Mouse (Mus musculus): ENCODE results near the gene Sumo3. TPM values are rescaled to one million over a fixed set of nuclear protein-coding genes. Genes with fewer than 3 reads are reported as not detected.

The Sumo3 gene
- polyA plus RNA-seq, 1 experiment from 2014 or later, result 287 TPM

DNA sequence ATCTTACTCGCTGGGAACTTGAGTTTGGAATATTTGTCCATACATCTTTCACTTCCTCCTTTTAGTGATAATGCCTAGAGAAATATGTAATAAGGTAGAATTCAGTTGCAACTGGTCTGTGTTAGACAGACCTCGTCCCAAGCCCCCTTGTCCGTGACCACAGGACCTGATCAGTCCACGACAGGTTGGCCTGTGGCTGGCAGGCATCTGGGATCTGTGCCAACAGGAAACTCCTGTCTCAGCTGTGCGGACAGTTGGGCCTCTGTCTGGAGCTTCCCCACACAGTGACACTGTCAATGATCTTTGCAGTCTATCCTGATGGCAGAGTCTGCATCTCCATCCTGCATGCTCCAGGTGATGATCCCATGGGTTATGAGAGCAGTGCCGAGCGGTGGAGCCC, 37.3 kb downstream of the Sumo3 start:
- DNase-seq (ENCODE audit: low spot score) (no peak), ATAC-seq (ENCODE audit: low FRiP score) (no peak)
- no peak overlapping the region for H3K4me2 ChIP-seq (replicated peaks; ENCODE audit: low read depth, low read length)
- H3K27me3 ChIP-seq (ENCODE audit: control insufficient read depth, insufficient read depth, low read length), result no peaks in the 10 kb centered on the region
- H3K4me1 ChIP-seq (replicated peaks; ENCODE audit: control insufficient read depth, insufficient read depth, low read length), result no peaks in the 10 kb centered on the region
- H3K27ac ChIP-seq (ENCODE audit: low read depth, low read length), result no peak overlapping the region
- H3K36me3 ChIP-seq (ENCODE audit: control insufficient read depth, insufficient read depth, low read length), result peaks cover 13% of the 10 kb centered on the region
- WGBS, result 96% methylated on average over 7 of the region's 7 CpGs
- no peaks in the 10 kb centered on the region for H3K9me3 ChIP-seq (ENCODE audit: control insufficient read depth, low read length)
- H3K4me3 ChIP-seq (ENCODE audit: low read depth, low read length), result no peak overlapping the region
- H3K9ac ChIP-seq (ENCODE audit: low read depth, low read length), result no peak overlapping the region

DNA sequence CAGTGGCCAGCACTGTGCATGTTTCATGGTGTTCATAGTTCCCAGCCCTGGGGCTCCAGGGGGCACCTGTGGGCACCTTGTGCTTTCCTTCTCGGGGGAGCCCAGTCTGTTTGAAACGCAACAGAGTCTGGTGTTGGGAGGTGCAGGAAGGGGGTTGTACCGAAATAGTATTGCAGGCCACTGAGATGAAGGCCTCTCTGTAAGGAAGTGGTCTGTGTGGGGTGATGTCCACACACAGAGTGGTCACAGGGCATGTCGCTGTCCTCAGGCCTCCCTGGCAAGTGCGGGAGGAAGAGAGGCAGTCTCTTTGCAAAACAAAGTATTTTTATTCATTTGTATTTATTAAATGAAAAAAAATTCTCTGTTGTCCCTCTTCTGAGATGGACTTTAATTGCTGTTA, 39.7 kb downstream of the Sumo3 start:
- Histone ChIP-seq H3K36me3 (ENCODE audit: control insufficient read depth, insufficient read depth, low read length) (peaks cover 12% of the 10 kb centered on the region), H3K4me1 (replicated peaks; ENCODE audit: control insufficient read depth, insufficient read depth, low read length) (no peaks in the 10 kb centered on the region), H3K27ac (ENCODE audit: low read depth, low read length) (no peak overlapping the region), H3K4me2 (replicated peaks; ENCODE audit: low read depth, low read length) (no peak overlapping the region), H3K9ac (ENCODE audit: low read depth, low read length) (no peak overlapping the region), H3K4me3 (ENCODE audit: low read depth, low read length) (no peak overlapping the region), H3K9me3 (ENCODE audit: control insufficient read depth, low read length) (no peaks in the 10 kb centered on the region), H3K27me3 (ENCODE audit: control insufficient read depth, insufficient read depth, low read length) (no peaks in the 10 kb centered on the region)
- ATAC-seq (ENCODE audit: low FRiP score), result no peak
- no peak for DNase-seq (ENCODE audit: low spot score)
- 96% methylated on average over 5 of the region's 5 CpGs for WGBS

DNA sequence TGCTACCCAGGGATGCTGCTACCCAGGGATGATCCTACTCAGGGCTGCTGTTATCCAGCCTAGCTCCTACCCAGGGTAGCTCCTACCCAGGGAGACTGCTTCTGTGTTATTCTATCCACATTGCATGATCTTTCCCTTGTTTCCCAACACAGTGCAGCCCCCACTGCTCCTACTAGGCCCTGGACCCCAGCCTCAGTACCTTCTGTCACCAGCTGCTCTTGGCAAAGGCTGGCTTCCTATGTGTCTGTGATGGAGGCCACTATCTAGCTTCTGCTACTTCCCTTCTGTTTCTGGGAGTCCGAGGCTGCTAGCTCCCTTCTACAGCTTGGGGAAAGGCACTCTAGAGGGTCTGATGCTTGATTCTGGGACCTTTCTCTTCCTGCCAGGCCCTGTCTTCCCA, 41.6 kb downstream of the Sumo3 start:
- 88% methylated on average over 1 of the region's 1 CpGs for WGBS
- no peak for DNase-seq (ENCODE audit: low spot score)

DNA sequence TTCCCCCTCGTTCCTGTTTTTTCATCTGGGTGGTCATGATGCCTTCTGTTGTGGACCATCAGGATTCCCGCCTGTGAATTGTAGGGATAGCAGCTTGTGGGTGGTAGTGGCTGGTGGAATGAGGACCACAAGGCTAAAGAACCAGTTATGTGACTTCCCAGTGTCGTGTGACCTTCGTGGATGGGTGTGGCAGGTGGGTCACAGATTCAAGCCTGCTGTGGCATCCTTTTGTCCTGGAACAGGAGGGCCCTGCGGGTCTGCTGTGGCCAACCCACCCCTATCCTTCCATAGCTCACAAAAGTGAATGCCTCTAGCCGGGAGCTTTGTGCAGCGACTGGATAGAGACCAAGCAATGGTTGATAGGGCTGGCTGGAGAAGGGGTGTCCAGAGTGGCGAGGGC, 42.0 kb downstream of the Sumo3 start:
- no peak overlapping the region for H3K9ac ChIP-seq (ENCODE audit: low read depth, low read length)
- no peak overlapping the region for H3K4me2 ChIP-seq (replicated peaks; ENCODE audit: low read depth, low read length)
- DNase-seq (ENCODE audit: low spot score) (no peak), ATAC-seq (ENCODE audit: low FRiP score) (no peak)
- H3K27me3 ChIP-seq (ENCODE audit: control insufficient read depth, insufficient read depth, low read length), result no peaks in the 10 kb centered on the region
- H3K36me3 ChIP-seq (ENCODE audit: control insufficient read depth, insufficient read depth, low read length), result peaks cover 10% of the 10 kb centered on the region
- H3K4me1 ChIP-seq (replicated peaks; ENCODE audit: control insufficient read depth, insufficient read depth, low read length), result no peaks in the 10 kb centered on the region
- H3K9me3 ChIP-seq (ENCODE audit: control insufficient read depth, low read length), result no peaks in the 10 kb centered on the region
- H3K27ac ChIP-seq (ENCODE audit: low read depth, low read length), result no peak overlapping the region
- no peak overlapping the region for H3K4me3 ChIP-seq (ENCODE audit: low read depth, low read length)
- WGBS, result 82% methylated on average over 8 of the region's 8 CpGs

More for the DNA sequence above, 41.6 kb downstream of the Sumo3 start:
- H3K9me3 ChIP-seq (ENCODE audit: control insufficient read depth, low read length), result no peaks in the 10 kb centered on the region
- no peak overlapping the region for H3K4me2 ChIP-seq (replicated peaks; ENCODE audit: low read depth, low read length)
- H3K4me1 ChIP-seq (replicated peaks; ENCODE audit: control insufficient read depth, insufficient read depth, low read length), result no peaks in the 10 kb centered on the region
- H3K9ac ChIP-seq (ENCODE audit: low read depth, low read length), result no peak overlapping the region
- H3K27ac ChIP-seq (ENCODE audit: low read depth, low read length), result no peak overlapping the region
- peaks cover 10% of the 10 kb centered on the region for H3K36me3 ChIP-seq (ENCODE audit: control insufficient read depth, insufficient read depth, low read length)
- H3K4me3 ChIP-seq (ENCODE audit: low read depth, low read length), result no peak overlapping the region
- no peak for ATAC-seq (ENCODE audit: low FRiP score)
- H3K27me3 ChIP-seq (ENCODE audit: control insufficient read depth, insufficient read depth, low read length), result no peaks in the 10 kb centered on the region

DNA sequence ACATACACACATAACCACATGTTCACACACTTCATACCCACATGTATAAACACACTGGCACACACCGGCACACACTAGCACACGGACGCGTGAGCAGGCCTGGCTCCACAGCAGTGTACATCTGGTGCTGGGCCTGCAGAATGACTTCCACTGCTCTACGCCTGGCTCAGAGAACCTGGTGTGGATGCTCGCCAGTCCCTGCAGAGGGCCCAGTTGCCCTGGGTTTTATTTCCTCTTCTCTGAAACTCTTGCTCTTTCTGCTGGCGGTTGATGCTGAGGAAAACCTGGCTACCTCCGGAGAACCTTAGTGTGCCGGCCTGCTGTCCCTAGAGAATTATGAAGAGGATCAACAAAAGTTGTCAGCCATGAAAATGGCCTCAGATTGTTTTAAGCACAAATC, 46.1 kb downstream of the Sumo3 start:
- ATAC-seq (ENCODE audit: low FRiP score), result no peak

DNA sequence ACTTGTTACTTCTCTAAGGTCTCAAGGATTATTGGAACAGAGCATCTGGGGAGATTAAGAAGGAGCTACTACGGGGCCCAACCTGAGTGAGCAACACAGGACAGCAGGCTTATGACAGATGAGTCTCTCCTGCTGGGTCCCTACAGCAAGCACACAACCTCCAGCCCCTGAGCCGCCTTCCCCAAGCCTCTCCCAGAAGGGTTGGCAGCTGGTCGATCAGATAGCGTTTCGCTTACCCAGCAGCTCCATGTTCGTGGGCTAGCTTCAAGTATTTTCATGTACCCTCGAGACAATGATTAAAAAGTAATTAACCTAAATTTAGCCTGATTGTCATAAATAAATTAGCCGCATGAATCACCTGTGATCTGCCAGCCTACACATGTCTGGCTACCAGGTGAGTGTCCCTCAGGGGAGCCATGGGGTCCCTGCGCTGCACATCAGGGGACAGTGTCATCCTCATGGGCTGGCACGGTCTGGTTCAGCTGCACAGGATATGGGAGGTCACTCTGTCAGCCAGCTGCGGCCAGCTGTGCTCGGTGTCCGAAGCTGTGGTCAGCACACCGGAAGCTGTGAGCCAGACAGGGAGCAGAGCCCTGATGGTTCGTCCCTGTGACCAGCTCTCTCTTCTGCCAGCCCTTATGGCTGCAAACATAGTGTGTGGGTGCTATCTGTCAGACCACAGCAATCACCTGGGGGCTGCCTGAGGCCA, 52.5 kb downstream of the Sumo3 start:
- no peaks in the 10 kb centered on the region for H3K4me1 ChIP-seq (replicated peaks; ENCODE audit: control insufficient read depth, insufficient read depth, low read length)
- no peak for ATAC-seq (ENCODE audit: low FRiP score)
- 78% methylated on average over 15 of the region's 15 CpGs for WGBS

More for the DNA sequence above, 46.1 kb downstream of the Sumo3 start:
- WGBS, result 86% methylated on average over 9 of the region's 9 CpGs
- no peak for DNase-seq (ENCODE audit: low spot score)
- Histone ChIP-seq H3K4me3 (ENCODE audit: low read depth, low read length) (no peak overlapping the region), H3K36me3 (ENCODE audit: control insufficient read depth, insufficient read depth, low read length) (no peaks in the 10 kb centered on the region), H3K4me2 (replicated peaks; ENCODE audit: low read depth, low read length) (no peak overlapping the region), H3K27me3 (ENCODE audit: control insufficient read depth, insufficient read depth, low read length) (no peaks in the 10 kb centered on the region), H3K9me3 (ENCODE audit: control insufficient read depth, low read length) (no peaks in the 10 kb centered on the region), H3K9ac (ENCODE audit: low read depth, low read length) (no peak overlapping the region), H3K27ac (ENCODE audit: low read depth, low read length) (no peak overlapping the region), H3K4me1 (replicated peaks; ENCODE audit: control insufficient read depth, insufficient read depth, low read length) (no peaks in the 10 kb centered on the region)

GRCm38 (mm10) chr10:77663949-77664665, 58.2 kb downstream of the Sumo3 start:
- no peak for DNase-seq (ENCODE audit: low spot score)
- H3K9me3 ChIP-seq (ENCODE audit: control insufficient read depth, low read length), result no peaks in the 10 kb centered on the region
- no peak overlapping the region for H3K4me2 ChIP-seq (replicated peaks; ENCODE audit: low read depth, low read length)
- 49% methylated on average over 43 of the region's 43 CpGs for WGBS
- no peak for ATAC-seq (ENCODE audit: low FRiP score)
- H3K4me1 ChIP-seq (replicated peaks; ENCODE audit: control insufficient read depth, insufficient read depth, low read length), result no peaks in the 10 kb centered on the region
- H3K9ac ChIP-seq (ENCODE audit: low read depth, low read length), result no peak overlapping the region
- H3K36me3 ChIP-seq (ENCODE audit: control insufficient read depth, insufficient read depth, low read length), result no peaks in the 10 kb centered on the region
- H3K4me3 ChIP-seq (ENCODE audit: low read depth, low read length), result no peak overlapping the region
- H3K27ac ChIP-seq (ENCODE audit: low read depth, low read length), result no peak overlapping the region
- H3K27me3 ChIP-seq (ENCODE audit: control insufficient read depth, insufficient read depth, low read length), result no peaks in the 10 kb centered on the region; the same call in 1 of the 2 replicates

More for the DNA sequence above, 52.5 kb downstream of the Sumo3 start:
- Histone ChIP-seq H3K9me3 (ENCODE audit: control insufficient read depth, low read length) (no peaks in the 10 kb centered on the region), H3K27ac (ENCODE audit: low read depth, low read length) (no peak overlapping the region), H3K27me3 (ENCODE audit: control insufficient read depth, insufficient read depth, low read length) (no peaks in the 10 kb centered on the region), H3K4me2 (replicated peaks; ENCODE audit: low read depth, low read length) (no peak overlapping the region), H3K4me3 (ENCODE audit: low read depth, low read length) (no peak overlapping the region), H3K36me3 (ENCODE audit: control insufficient read depth, insufficient read depth, low read length) (no peaks in the 10 kb centered on the region), H3K9ac (ENCODE audit: low read depth, low read length) (no peak overlapping the region)
- no peak for DNase-seq (ENCODE audit: low spot score)

- 85% methylated on average over 8 of the region's 8 CpGs for WGBS
- H3K36me3 ChIP-seq (ENCODE audit: control insufficient read depth, insufficient read depth, low read length), result no peaks in the 10 kb centered on the region
- H3K4me2 ChIP-seq (replicated peaks; ENCODE audit: low read depth, low read length), result no peak overlapping the region
- H3K9ac ChIP-seq (ENCODE audit: low read depth, low read length), result no peak overlapping the region
- H3K27ac ChIP-seq (ENCODE audit: low read depth, low read length), result no peak overlapping the region
- H3K4me1 ChIP-seq (replicated peaks; ENCODE audit: control insufficient read depth, insufficient read depth, low read length), result no peaks in the 10 kb centered on the region
- no peak overlapping the region for H3K4me3 ChIP-seq (ENCODE audit: low read depth, low read length)
- H3K9me3 ChIP-seq (ENCODE audit: control insufficient read depth, low read length), result no peaks in the 10 kb centered on the region
- no peak for DNase-seq (ENCODE audit: low spot score)
- no peak for ATAC-seq (ENCODE audit: low FRiP score)
- H3K27me3 ChIP-seq (ENCODE audit: control insufficient read depth, insufficient read depth, low read length), result no peaks in the 10 kb centered on the region; the same call in 1 of the 2 replicates
Measured at GRCm38 (mm10) chr10:77666342-77666741, 60.4 kb downstream of the Sumo3 start.

GRCm38 (mm10) chr10:77667402-77667801, 61.5 kb downstream of the Sumo3 start:
- no peak overlapping the region for H3K27ac ChIP-seq (ENCODE audit: low read depth, low read length)
- 92% methylated on average over 4 of the region's 4 CpGs for WGBS
- no peak overlapping the region for H3K9ac ChIP-seq (ENCODE audit: low read depth, low read length)
- no peaks in the 10 kb centered on the region for H3K36me3 ChIP-seq (ENCODE audit: control insufficient read depth, insufficient read depth, low read length)
- H3K4me1 ChIP-seq (replicated peaks; ENCODE audit: control insufficient read depth, insufficient read depth, low read length), result no peaks in the 10 kb centered on the region
- no peaks in the 10 kb centered on the region for H3K9me3 ChIP-seq (ENCODE audit: control insufficient read depth, low read length)
- DNase-seq (ENCODE audit: low spot score) (no peak), ATAC-seq (ENCODE audit: low FRiP score) (no peak)
- no peak overlapping the region for H3K4me3 ChIP-seq (ENCODE audit: low read depth, low read length)
- no peaks in the 10 kb centered on the region; the same call in 1 of the 2 replicates for H3K27me3 ChIP-seq (ENCODE audit: control insufficient read depth, insufficient read depth, low read length)
- H3K4me2 ChIP-seq (replicated peaks; ENCODE audit: low read depth, low read length), result no peak overlapping the region

Measured in hindbrain, embryonic 11.5 days (tissue).